Comparison of ENCODE assay signal across 8 mouse cellular contexts in genomic region chr1:131964100-131964499, GRCm38 (mm10). TPM values are rescaled to one million over a fixed set of nuclear protein-coding genes. Genes with fewer than 3 reads are reported as not detected.
A peak's percentile ranks its signal among the peaks of the same experiment; 100 is the strongest.
DNase-seq lines count a peak whose midpoint lies in the region; ATAC-seq and TF ChIP-seq lines count a peak whose summit lies in the region.

No protein-coding gene starts in this region.

- H3K36me3 ChIP-seq in heart, adult 2 months (ENCODE audit: control insufficient read depth, insufficient read depth, low read length): no peaks in the 10 kb centered on the region
- H3K36me3 ChIP-seq in intestine, postnatal 0 days (ENCODE audit: control insufficient read depth, insufficient read depth): no peaks in the 10 kb centered on the region
- H3K36me3 ChIP-seq in midbrain, postnatal 0 days (ENCODE audit: insufficient read depth, low read length): no peaks in the 10 kb centered on the region

- peaks cover 4% of the 10 kb centered on the region for H3K27me3 ChIP-seq in heart, adult 2 months (ENCODE audit: control insufficient read depth, insufficient read depth, low read length)
- peaks cover 42% of the 10 kb centered on the region for H3K27me3 ChIP-seq in intestine, postnatal 0 days (replicated peaks; ENCODE audit: control insufficient read depth, insufficient read depth, low read length)
- peaks cover 8% of the 10 kb centered on the region for H3K27me3 ChIP-seq in midbrain, postnatal 0 days (ENCODE audit: insufficient read depth, low read length)

- H3K9me3 ChIP-seq in intestine, postnatal 0 days (ENCODE audit: control insufficient read depth): no peaks in the 10 kb centered on the region
- H3K9me3 ChIP-seq in midbrain, postnatal 0 days (ENCODE audit: low read length): no peaks in the 10 kb centered on the region

- no peaks in the 10 kb centered on the region for H3K79me2 ChIP-seq in heart, adult 2 months (replicated peaks; ENCODE audit: control insufficient read depth, insufficient read depth, low read length)

- no peak for TF ChIP-seq POLR2A in heart, adult 2 months (IDR thresholded peaks at IDR 0.05; ENCODE audit: insufficient read depth, low read depth, low read length)

- peak; percentile 67; the same call in 1 of the 2 replicates for TF ChIP-seq EP300 in heart, adult 2 months (IDR thresholded peaks at IDR 0.05; ENCODE audit: insufficient read depth, low read depth, low read length)

- peak overlapping the region; percentile 67; the same call in 1 of the 2 replicates for H3K4me3 ChIP-seq in heart, adult 2 months
- H3K4me3 ChIP-seq in intestine, postnatal 0 days (ENCODE audit: low read depth, low read length): peak overlapping the region; percentile 68; the same call in 1 of the 2 replicates
- H3K4me3 ChIP-seq in midbrain, postnatal 0 days (ENCODE audit: low read depth, low read length): no peak overlapping the region

- peaks cover 8% of the 10 kb centered on the region for H3K4me1 ChIP-seq in heart, adult 2 months (ENCODE audit: control insufficient read depth, insufficient read depth, low read length)
- no peaks in the 10 kb centered on the region for H3K4me1 ChIP-seq in intestine, postnatal 0 days (replicated peaks; ENCODE audit: control insufficient read depth, insufficient read depth, low read length)
- H3K4me1 ChIP-seq in midbrain, postnatal 0 days (ENCODE audit: insufficient read depth, low read length): peaks cover 2% of the 10 kb centered on the region; the same call in 1 of the 2 replicates

- peak; percentile 38 for DNase-seq in kidney, adult 9 months
- DNase-seq in kidney, adult 11 months: no peak
- DNase-seq in heart, adult 2 months: peak; percentile 43 to 55
- no peak for DNase-seq in midbrain, postnatal 0 days (ENCODE audit: low spot score)
- DNase-seq in left cerebral cortex, postnatal 4 days: no peak
- DNase-seq in cerebellum, postnatal 14 days: no peak

- 39% methylated on average over 5 of the region's 5 CpGs for WGBS in heart, adult 2 months
- WGBS in intestine, postnatal 0 days: 65% methylated on average over 5 of the region's 5 CpGs
- WGBS in midbrain, postnatal 0 days: 22% methylated on average over 5 of the region's 5 CpGs

- no peak overlapping the region; the same call in 1 of the 2 replicates for H3K9ac ChIP-seq in heart, adult 2 months (ENCODE audit: low read depth, low read length)
- H3K9ac ChIP-seq in intestine, postnatal 0 days (ENCODE audit: low read depth, low read length): no peak overlapping the region
- no peak overlapping the region for H3K9ac ChIP-seq in midbrain, postnatal 0 days (replicated peaks; ENCODE audit: low read length, poor library complexity, severe bottlenecking)

- no peak for TF ChIP-seq CTCF in heart, adult 2 months (IDR thresholded peaks at IDR 0.05)
- TF ChIP-seq CTCF in intestine, postnatal 0 days (IDR thresholded peaks at IDR 0.05; ENCODE audit: low read depth): no peak
- TF ChIP-seq CTCF in midbrain, postnatal 0 days (IDR thresholded peaks at IDR 0.05): no peak

- no peak for ATAC-seq in intestine, postnatal 0 days
- ATAC-seq in midbrain, postnatal 0 days (ENCODE audit: low FRiP score): no peak
- ATAC-seq in megakaryocyte progenitor cell, adult 5-6 weeks (replicated peaks; ENCODE audit: poor library complexity): no peak

- intact Hi-C loops in heart, adult 2 months (cut with DNase I): no loop called here
- intact Hi-C loops in left cerebral cortex, postnatal 4 days (cut with DNase I): no loop called here

- peak overlapping the region; percentile 100; the same call in 1 of the 2 replicates for H3K4me2 ChIP-seq in intestine, postnatal 0 days (replicated peaks; ENCODE audit: low read depth)
- peak overlapping the region; percentile 100 for H3K4me2 ChIP-seq in midbrain, postnatal 0 days (ENCODE audit: low read depth, low read length, poor library complexity, severe bottlenecking)

- peak overlapping the region; percentile 61 for H3K27ac ChIP-seq in heart, adult 2 months
- no peak overlapping the region for H3K27ac ChIP-seq in intestine, postnatal 0 days (ENCODE audit: low read depth, low read length)
- H3K27ac ChIP-seq in midbrain, postnatal 0 days (ENCODE audit: low read depth, low read length): no peak overlapping the region

RNA-seq across cellular contexts. Expression of gene Slc45a3, which starts 1.3 kb away (rescaled TPM):
- 1 to 10 TPM; 3.8 to 7.0 TPM for total RNA-seq in heart, adult 2 months (2021)
- polyA plus RNA-seq in heart, adult 2 months (2012; rRNA removed): 5.5 and 6.4 TPM in 2 replicates
- 2.5 and 2.7 TPM in 2 replicates for polyA plus RNA-seq in intestine, postnatal 0 days (2015; fragmentation: Nextera tagmentation; extraction: Ambion mirVana)
- total RNA-seq in midbrain, postnatal 0 days (2014; rRNA removed): 0.80 and 1.3 TPM in 2 replicates
- polyA plus RNA-seq in midbrain, postnatal 0 days (2015; fragmentation: Nextera tagmentation; extraction: Ambion mirVana): 0.38 and 0.63 TPM in 2 replicates
- total RNA-seq in left cerebral cortex, postnatal 4 days (2021): 1 to 10 TPM in 1 of 2 experiments, under 1 TPM in 1; 0.91 to 1.3 TPM
- total RNA-seq in megakaryocyte progenitor cell, adult 5-6 weeks (2015): 1.6 and 2.7 TPM in 2 replicates
- 1.1 and 1.6 TPM in 2 replicates for total RNA-seq in megakaryocyte progenitor cell, adult 5-6 weeks (2017)

RNA-seq across cellular contexts. Expression of gene Elk4, which starts 43.3 kb away (rescaled TPM):
- total RNA-seq in heart, adult 2 months (2021): 10 to 100 TPM; 76.5 to 77.4 TPM
- polyA plus RNA-seq in heart, adult 2 months (2012; rRNA removed): 20.8 and 32.7 TPM in 2 replicates
- 16.4 and 19.6 TPM in 2 replicates for polyA plus RNA-seq in intestine, postnatal 0 days (2015; fragmentation: Nextera tagmentation; extraction: Ambion mirVana)
- 17.6 and 23.4 TPM in 2 replicates for total RNA-seq in midbrain, postnatal 0 days (2014; rRNA removed)
- 6.0 and 8.1 TPM in 2 replicates for polyA plus RNA-seq in midbrain, postnatal 0 days (2015; fragmentation: Nextera tagmentation; extraction: Ambion mirVana)
- 10 to 100 TPM; 53.0 to 56.1 TPM for total RNA-seq in left cerebral cortex, postnatal 4 days (2021)
- total RNA-seq in megakaryocyte progenitor cell, adult 5-6 weeks (2015): 87.7 and 98.6 TPM in 2 replicates
- total RNA-seq in megakaryocyte progenitor cell, adult 5-6 weeks (2017): 44.3 and 73.1 TPM in 2 replicates

RNA-seq across cellular contexts. Expression of gene Nucks1, which starts 53.8 kb away (rescaled TPM):
- 10 to 100 TPM; 59.5 to 64.3 TPM for total RNA-seq in heart, adult 2 months (2021)
- 9.9 and 18.9 TPM in 2 replicates for polyA plus RNA-seq in heart, adult 2 months (2012; rRNA removed)
- polyA plus RNA-seq in intestine, postnatal 0 days (2015; fragmentation: Nextera tagmentation; extraction: Ambion mirVana): 25.9 and 30.4 TPM in 2 replicates
- 121 and 140 TPM in 2 replicates for total RNA-seq in midbrain, postnatal 0 days (2014; rRNA removed)
- polyA plus RNA-seq in midbrain, postnatal 0 days (2015; fragmentation: Nextera tagmentation; extraction: Ambion mirVana): 41.3 and 51.7 TPM in 2 replicates
- total RNA-seq in left cerebral cortex, postnatal 4 days (2021): 100 to 1,000 TPM; 224 to 229 TPM
- total RNA-seq in megakaryocyte progenitor cell, adult 5-6 weeks (2015): 205 and 208 TPM in 2 replicates
- total RNA-seq in megakaryocyte progenitor cell, adult 5-6 weeks (2017): 299 and 362 TPM in 2 replicates

Comparison
In these comparisons a context has a peak if more than half of its experiments do, and no peak if none do; other contexts are left out.
1. DNase-seq: peak in kidney, adult 9 months (single experiment) and heart, adult 2 months (2 of 2); none in kidney, adult 11 months (single experiment), midbrain, postnatal 0 days (single experiment), left cerebral cortex, postnatal 4 days (single experiment) and cerebellum, postnatal 14 days (0 of 2).